Mouse (Mus musculus): ENCODE data around the gene Ciart.

DNA sequence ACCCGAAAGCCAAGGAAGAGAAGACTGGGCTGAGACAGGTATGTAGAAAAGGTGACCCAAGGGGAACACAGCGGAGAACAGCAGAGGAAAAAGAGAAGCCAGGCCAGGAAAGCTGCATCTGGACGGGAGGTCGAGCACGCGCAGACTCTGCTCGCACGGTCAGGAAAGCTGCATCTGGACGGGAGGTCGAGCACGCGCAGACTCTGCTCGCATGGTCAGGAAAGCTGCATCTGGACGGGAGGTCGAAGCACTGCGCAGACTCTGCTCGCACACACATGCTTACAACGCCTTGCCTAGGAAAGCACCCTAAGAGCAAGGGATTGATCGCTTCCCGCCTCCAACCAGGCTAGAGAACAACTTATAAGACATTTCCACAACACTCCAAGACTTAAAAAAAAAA lies 16.5 kb downstream of the Ciart start:
- TF ChIP-seq CTCF (IDR thresholded peaks at IDR 0.05; ENCODE audit: control insufficient read depth, insufficient read depth, insufficient read length) (no peak), USF1 (IDR thresholded peaks at IDR 0.05; ENCODE audit: low read depth) (no peak), FOSL1 (IDR thresholded peaks at IDR 0.05; ENCODE audit: insufficient read depth, low read length, poor library complexity, severe bottlenecking) (no peak), CEBPB (IDR thresholded peaks at IDR 0.05; ENCODE audit: low read depth) (no peak), MAX (IDR thresholded peaks at IDR 0.05) (no peak), MYOG (IDR thresholded peaks at IDR 0.05; ENCODE audit: control insufficient read depth, extremely low read depth, insufficient read length) (no peak)
